Mouse (Mus musculus): Measurements from ENCODE around the gene Gm43518. TPM values are rescaled to one million over a fixed set of nuclear protein-coding genes. Genes with fewer than 3 reads are reported as not detected.

The Gm43518 gene
- polyA plus RNA-seq, 1 experiment from 2014 or later, result 1.9 TPM

DNA sequence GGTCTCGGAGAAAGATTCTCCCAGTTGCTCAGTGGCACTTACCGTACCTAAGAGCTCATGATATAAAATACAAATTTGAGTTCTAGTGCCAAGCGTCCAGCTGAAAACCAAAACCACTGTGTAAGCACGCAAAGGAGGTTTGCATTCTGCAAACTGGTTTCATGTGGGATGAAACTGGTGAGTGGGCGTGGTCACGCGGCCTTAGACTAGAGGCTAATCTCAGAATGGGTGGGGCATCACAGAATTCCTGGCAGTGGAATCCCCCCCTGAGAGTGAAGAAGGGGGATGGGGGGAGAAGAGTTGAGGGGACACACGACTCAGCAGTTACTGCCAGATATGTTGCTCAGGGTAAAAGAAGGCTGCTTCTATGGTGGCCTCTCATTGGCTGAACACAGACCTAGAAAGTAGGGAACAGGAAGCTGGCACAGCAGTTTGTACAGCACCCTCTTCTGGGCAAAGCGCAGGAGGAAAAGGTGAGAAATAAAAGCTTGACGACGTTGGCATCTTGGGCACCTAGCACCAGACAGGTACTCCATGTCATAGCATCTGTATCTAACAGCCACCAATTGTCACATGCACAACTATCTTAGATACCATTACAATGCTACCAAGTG lies 23.1 kb upstream of the Gm43518 start:
- WGBS, result 77% methylated on average over 11 of the region's 11 CpGs
- H3K4me3 ChIP-seq, result no peak overlapping the region
- H3K4me2 ChIP-seq, result no peak overlapping the region
- ATAC-seq, result no peak
- no peak overlapping the region for H3K9ac ChIP-seq
- peaks cover 17% of the 10 kb centered on the region for H3K4me1 ChIP-seq
- H3K27ac ChIP-seq, result no peak overlapping the region
- no peaks in the 10 kb centered on the region for H3K9me3 ChIP-seq (replicated peaks)
- H3K36me3 ChIP-seq (ENCODE audit: poor library complexity, severe bottlenecking), result peaks cover 10% of the 10 kb centered on the region
- H3K27me3 ChIP-seq, result no peaks in the 10 kb centered on the region

DNA sequence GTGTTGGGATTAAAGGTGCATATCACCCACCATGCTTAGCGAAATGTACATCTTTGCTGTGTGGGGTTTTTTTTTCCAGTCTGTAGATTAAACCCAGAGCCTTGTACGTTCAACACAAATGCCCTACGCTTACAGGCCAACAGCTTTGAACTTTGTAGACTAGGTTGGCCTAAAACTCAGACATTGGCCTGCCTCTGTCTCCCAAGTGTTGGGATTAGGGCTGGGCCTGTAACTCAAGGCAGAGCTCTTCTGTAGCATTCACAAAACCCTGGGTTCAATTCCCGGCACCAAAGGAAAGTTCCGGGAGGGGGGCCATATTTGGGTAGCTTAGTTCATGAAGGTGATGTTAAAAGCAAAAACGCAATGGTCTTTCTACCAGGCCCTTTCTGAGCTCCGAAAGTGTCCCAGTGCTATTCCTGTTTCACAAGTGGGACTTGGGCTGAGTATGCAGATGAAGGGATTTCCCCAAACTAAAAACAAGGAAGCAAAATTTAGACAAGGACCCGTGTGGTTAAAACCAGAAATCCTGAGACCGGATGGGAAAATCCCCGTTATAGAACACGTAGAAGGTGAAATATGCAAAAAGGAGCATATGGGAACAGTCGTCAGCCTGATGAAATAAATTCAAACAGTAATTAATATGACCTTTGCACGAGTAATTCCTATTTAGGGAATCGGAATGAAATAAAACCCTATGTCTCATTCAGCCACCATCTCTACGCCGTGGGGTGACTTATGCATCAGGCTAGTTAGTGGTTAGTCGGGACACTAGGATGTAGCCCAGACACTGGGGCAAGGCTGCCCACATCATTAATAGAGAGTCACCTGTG lies 20.9 kb upstream of the Gm43518 start:
- H3K4me3 ChIP-seq, result peak overlapping the region; percentile 84
- 73% methylated on average over 17 of the region's 17 CpGs for WGBS

DNA sequence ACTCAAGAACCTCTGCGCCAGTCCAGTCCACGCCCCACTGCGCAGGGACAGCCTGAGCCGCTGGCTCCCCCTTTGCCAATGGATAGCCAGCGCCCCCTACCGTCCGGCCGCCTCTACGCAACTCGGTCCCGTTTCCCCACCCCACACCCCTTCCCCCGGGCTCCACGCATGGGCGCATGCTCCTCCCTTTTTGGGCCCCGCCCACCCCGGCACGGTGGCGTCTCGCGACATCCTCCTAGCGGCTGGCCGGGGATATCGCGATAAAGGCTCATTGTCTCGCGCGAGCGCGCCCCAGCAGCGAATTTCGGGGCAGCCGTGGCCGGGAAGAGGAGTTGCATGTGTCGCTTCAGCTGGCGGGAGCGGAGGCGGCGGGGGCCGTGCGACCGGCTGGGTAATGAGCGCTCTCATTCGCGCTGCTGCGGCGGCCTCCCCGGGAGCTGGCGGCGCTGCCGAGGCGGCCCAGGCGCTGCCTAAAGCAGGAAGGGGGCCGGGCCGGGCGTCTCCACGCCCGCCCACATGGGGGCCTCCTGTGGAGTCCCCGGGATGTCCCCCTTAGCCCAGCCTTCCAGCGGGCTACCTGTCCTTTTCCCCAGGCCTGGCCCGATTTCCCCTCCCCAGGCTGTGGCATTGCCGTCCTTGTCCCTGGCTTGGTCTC lies 20.1 kb upstream of the Gm43518 start, which contains the start of gene Denr:
Denr (plus strand) TSS at position 200 of the 655 bp plus-strand sequence.
- H3K4me1 ChIP-seq, result peaks cover 26% of the 10 kb centered on the region
- peak within 1 kb of the TSS; percentile 99 for H3K9ac ChIP-seq
- H3K9me3 ChIP-seq (replicated peaks), result no peaks in the 10 kb centered on the region
- H3K4me3 ChIP-seq, result peak within 1 kb of the TSS; percentile 84
- no peaks in the 10 kb centered on the region for H3K27me3 ChIP-seq
- H3K27ac ChIP-seq, result peak within 1 kb of the TSS; percentile 73
- under 1% methylated on average over 53 of the region's 61 CpGs for WGBS
- H3K36me3 ChIP-seq (ENCODE audit: poor library complexity, severe bottlenecking), result peaks cover 38% of the 10 kb centered on the region
- peak; percentile 96 for ATAC-seq
- H3K4me2 ChIP-seq, result peak within 1 kb of the TSS; percentile 88

More for the DNA sequence above, 20.9 kb upstream of the Gm43518 start:
- peak overlapping the region; percentile 5; the same call in 1 of the 2 replicates for H3K9ac ChIP-seq
- H3K36me3 ChIP-seq (ENCODE audit: poor library complexity, severe bottlenecking), result peaks cover 31% of the 10 kb centered on the region
- peaks cover 26% of the 10 kb centered on the region for H3K4me1 ChIP-seq
- no peak overlapping the region for H3K27ac ChIP-seq
- H3K4me2 ChIP-seq, result peak overlapping the region; percentile 88
- ATAC-seq, result no peak
- H3K27me3 ChIP-seq, result no peaks in the 10 kb centered on the region
- no peaks in the 10 kb centered on the region for H3K9me3 ChIP-seq (replicated peaks)

DNA sequence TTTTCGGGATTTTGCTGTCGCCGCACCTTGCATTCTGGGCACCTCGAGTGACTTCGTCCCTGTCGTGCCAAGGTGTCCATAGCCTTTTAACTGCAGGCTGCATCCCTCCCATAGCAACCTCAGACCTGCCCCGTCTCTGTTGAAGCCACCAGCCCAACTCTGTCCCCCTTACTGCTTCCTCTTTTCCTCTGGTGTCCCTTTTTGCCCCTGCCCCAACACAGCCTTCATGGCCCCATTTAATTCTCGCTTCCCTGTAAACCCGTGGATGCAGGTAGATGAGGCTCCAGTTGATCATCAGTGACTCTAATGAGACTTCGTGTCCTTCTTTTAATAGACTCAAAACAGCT lies 19.6 kb upstream of the Gm43518 start:
- Histone ChIP-seq H3K9ac (peak overlapping the region; percentile 99), H3K4me2 (peak overlapping the region; percentile 88), H3K4me3 (peak overlapping the region; percentile 84), H3K36me3 (ENCODE audit: poor library complexity, severe bottlenecking) (peaks cover 43% of the 10 kb centered on the region), H3K9me3 (replicated peaks) (no peaks in the 10 kb centered on the region), H3K4me1 (peaks cover 26% of the 10 kb centered on the region), H3K27me3 (no peaks in the 10 kb centered on the region), H3K27ac (peak overlapping the region; percentile 73; the same call in 1 of the 2 replicates)
- WGBS, result 5% methylated on average over 10 of the region's 10 CpGs
- ATAC-seq, result no peak

DNA sequence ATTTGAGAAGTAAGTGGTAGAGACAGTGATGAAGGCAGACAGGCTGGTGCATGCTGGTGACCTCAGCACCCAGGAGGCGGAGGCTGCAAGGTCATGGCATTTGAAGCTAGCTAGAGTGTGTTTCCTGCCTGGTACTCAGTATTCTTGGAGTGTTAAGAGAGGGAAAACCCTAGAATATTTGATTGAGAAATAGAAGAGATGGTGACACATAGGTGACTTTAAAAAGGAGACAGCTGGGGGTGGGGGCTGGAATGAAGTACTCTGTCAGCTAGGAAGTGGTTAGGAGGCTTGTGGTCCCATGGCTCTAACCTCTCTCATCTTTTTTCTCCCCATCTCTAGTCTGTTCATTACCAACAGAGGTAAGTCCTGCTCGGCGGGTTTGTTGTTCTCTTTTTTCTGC lies 12.4 kb upstream of the Gm43518 start:
- Histone ChIP-seq H3K4me2 (no peak overlapping the region), H3K4me3 (no peak overlapping the region), H3K36me3 (ENCODE audit: poor library complexity, severe bottlenecking) (peaks cover 93% of the 10 kb centered on the region), H3K9me3 (replicated peaks) (no peaks in the 10 kb centered on the region), H3K27me3 (no peaks in the 10 kb centered on the region), H3K27ac (no peak overlapping the region), H3K4me1 (peaks cover 2% of the 10 kb centered on the region; the same call in 1 of the 2 replicates), H3K9ac (no peak overlapping the region)
- ATAC-seq, result no peak
- 96% methylated on average over 3 of the region's 3 CpGs for WGBS

DNA sequence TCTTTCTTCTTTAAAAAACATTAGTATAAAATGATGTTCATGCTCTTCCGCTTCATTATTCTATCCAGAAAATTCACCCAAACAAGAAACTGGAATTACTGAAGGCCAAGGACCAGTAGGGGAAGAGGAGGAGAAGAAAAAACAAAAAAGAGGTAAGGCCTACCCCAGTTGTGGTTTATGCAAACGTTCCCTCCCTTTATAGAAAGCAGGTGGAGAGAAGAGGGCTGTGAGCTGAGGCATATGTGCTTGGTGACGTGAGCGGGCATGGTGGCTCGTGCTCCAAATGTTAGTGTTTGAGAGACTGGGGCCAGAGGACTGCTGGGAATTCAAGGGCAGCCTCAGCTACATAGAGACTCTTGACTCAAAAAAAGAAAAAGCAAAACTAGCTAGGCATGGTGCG lies 5.1 kb upstream of the Gm43518 start:
- no peak overlapping the region for H3K4me3 ChIP-seq
- no peaks in the 10 kb centered on the region for H3K4me1 ChIP-seq
- no peak for ATAC-seq
- H3K27ac ChIP-seq, result no peak overlapping the region
- H3K9me3 ChIP-seq (replicated peaks), result no peaks in the 10 kb centered on the region
- peaks cover 89% of the 10 kb centered on the region for H3K36me3 ChIP-seq (ENCODE audit: poor library complexity, severe bottlenecking)
- WGBS, result 90% methylated on average over 6 of the region's 6 CpGs
- no peak overlapping the region for H3K9ac ChIP-seq
- no peak overlapping the region for H3K4me2 ChIP-seq
- no peaks in the 10 kb centered on the region for H3K27me3 ChIP-seq

DNA sequence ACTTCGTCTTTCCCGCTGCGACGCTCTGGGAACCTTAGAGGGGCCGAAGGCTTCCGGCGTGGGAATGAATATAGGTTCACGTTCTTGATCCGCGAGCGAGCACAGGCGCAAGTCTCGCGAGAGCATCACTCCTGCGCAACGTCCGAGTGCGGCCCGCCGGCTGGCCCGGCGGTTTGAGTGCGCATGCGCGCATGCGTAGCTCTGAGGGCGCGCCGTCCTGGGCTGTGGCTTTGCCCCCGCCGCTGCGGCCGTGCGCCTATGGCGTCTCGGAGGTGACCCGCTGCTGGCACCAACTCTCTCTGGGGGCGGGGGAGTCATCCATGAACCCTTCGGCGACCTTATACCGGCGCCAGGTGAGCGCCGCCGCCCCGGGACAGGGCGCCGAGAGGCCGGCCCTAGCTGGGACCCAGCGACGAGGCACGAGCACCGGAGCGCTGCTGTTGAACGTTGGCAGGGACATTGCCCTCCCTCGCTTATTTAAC lies 3.3 kb downstream of the Gm43518 start, which contains the start of gene Ccdc62:
Ccdc62 (plus strand) TSS at position 172 of the 482 bp plus-strand sequence.
- Histone ChIP-seq H3K4me3 (peak within 1 kb of the TSS; percentile 75), H3K27ac (peak within 1 kb of the TSS; percentile 84), H3K4me2 (peak within 1 kb of the TSS; percentile 75), H3K4me1 (peaks cover 6% of the 10 kb centered on the region), H3K27me3 (no peaks in the 10 kb centered on the region), H3K36me3 (ENCODE audit: poor library complexity, severe bottlenecking) (peaks cover 39% of the 10 kb centered on the region), H3K9me3 (replicated peaks) (no peaks in the 10 kb centered on the region), H3K9ac (peak within 1 kb of the TSS; percentile 91)
- peak; percentile 98 for ATAC-seq
- under 1% methylated on average over 56 of the region's 56 CpGs for WGBS

DNA sequence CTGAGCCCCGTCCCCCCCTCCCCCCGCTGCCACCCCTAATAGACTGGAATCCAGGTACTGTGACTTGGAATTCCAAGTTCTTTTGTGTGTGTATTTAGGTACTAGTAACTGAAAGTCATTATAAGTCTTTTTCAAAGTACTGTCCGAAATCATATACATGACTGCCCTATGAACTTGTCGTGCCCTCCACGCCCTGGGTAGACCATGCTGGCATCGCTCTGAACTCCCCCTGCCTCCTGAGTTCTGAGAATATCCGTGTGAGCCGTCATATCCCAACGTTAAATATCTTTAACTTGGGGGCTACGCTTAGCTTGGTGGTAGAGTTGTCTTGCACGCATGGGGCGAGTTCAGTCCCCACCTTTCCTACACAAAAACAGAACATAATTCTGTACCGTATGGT lies 3.9 kb downstream of the Gm43518 start:
- H3K27me3 ChIP-seq, result no peaks in the 10 kb centered on the region
- peaks cover 33% of the 10 kb centered on the region for H3K36me3 ChIP-seq (ENCODE audit: poor library complexity, severe bottlenecking)
- 53% methylated on average over 13 of the region's 13 CpGs for WGBS
- ATAC-seq, result no peak
- no peaks in the 10 kb centered on the region for H3K9me3 ChIP-seq (replicated peaks)
- H3K27ac ChIP-seq, result no peak overlapping the region
- peak overlapping the region; percentile 75 for H3K4me2 ChIP-seq
- peak overlapping the region; percentile 75 for H3K4me3 ChIP-seq
- H3K9ac ChIP-seq, result peak overlapping the region; percentile 91
- H3K4me1 ChIP-seq, result peaks cover 6% of the 10 kb centered on the region

DNA sequence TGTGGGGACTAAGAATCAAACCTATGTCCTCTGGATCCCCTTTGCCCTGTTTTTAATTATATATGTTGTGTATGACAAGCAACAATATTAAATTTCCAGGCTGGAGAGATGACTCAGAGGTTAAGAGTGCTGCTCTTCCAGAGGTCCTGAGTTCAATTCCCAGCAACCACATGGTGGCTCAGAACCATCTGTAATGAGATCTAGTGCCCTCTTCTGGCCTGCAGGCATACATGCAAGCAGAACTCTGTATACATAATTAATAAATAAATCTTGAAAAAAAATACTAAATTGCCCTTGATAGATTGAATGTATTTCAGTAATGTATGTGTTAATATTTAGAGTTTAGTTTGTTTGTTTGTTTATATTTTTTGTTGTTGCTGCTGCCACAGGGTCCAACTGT lies 5.7 kb downstream of the Gm43518 start:
- no peak overlapping the region for H3K9ac ChIP-seq
- peaks cover 15% of the 10 kb centered on the region for H3K36me3 ChIP-seq (ENCODE audit: poor library complexity, severe bottlenecking)
- no peaks in the 10 kb centered on the region for H3K27me3 ChIP-seq
- no peak overlapping the region for H3K4me3 ChIP-seq
- no peak overlapping the region for H3K27ac ChIP-seq
- peaks cover 6% of the 10 kb centered on the region for H3K4me1 ChIP-seq
- no peak overlapping the region for H3K4me2 ChIP-seq
- H3K9me3 ChIP-seq (replicated peaks), result no peaks in the 10 kb centered on the region
- no peak for ATAC-seq

DNA sequence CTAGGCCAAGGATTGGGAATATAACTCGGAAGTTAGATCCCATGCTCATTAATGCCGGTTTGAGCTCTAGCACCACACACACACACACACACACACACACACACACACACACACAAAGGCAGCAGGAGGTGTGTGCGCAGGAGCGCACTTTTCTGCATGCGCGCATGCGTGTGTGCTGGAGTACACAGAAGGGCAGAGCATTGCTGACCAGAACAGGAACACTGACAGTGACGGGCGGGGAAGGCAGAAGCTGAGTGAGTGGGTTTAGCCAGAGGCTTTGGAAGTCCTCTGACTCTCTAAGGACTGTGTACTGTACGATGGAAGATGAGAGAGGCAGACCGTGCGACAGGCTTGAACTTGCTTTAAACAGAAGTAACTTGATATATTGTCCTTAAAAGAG lies 6.3 kb downstream of the Gm43518 start:
- no peak for ATAC-seq
- Histone ChIP-seq H3K27ac (no peak overlapping the region), H3K9me3 (replicated peaks) (no peaks in the 10 kb centered on the region), H3K27me3 (no peaks in the 10 kb centered on the region), H3K4me3 (no peak overlapping the region), H3K9ac (no peak overlapping the region), H3K4me2 (no peak overlapping the region), H3K4me1 (peaks cover 6% of the 10 kb centered on the region), H3K36me3 (ENCODE audit: poor library complexity, severe bottlenecking) (peaks cover 9% of the 10 kb centered on the region; the same call in 1 of the 2 replicates)
- WGBS, result 94% methylated on average over 12 of the region's 12 CpGs

DNA sequence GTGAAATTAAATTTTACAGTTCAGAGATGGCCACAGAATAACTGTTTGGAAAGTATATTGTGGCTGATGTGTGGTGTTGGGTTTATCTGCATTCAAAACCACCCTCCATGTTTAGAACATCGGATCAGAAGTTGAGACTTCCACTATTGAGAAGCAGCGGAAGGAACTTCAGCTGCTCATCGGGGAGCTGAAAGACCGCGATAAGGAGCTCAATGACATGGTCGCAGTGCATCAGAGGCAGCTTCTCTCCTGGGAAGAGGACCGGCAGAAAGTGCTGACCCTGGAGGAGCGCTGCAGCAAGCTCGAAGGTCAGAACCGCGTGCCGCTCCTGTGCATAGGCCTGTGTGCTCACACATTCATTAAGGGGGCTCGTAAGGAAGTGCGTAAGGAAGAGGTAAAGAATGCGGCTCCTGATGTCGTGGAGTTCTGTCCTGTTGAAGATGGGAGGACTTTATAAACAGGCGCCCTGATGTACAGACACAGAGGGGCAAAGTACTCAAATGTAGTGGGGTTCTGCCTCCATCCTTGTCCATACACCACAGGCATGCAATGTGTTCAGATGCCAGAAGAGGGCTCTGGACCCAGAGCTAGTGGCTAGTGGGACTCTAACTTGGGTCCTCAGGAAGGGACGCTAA lies 6.9 kb downstream of the Gm43518 start:
- Histone ChIP-seq H3K36me3 (ENCODE audit: poor library complexity, severe bottlenecking) (0 out of 2 replicates have a peak, but pooled peaks cover 4% of the 10 kb centered on the region), H3K9me3 (replicated peaks) (no peaks in the 10 kb centered on the region), H3K4me3 (no peak overlapping the region), H3K4me2 (no peak overlapping the region), H3K4me1 (peaks cover 6% of the 10 kb centered on the region), H3K9ac (no peak overlapping the region), H3K27me3 (no peaks in the 10 kb centered on the region), H3K27ac (no peak overlapping the region)
- no peak for ATAC-seq
- 42% methylated on average over 18 of the region's 18 CpGs for WGBS
